Mouse (Mus musculus) heart, adult 18-20 months (tissue): ENCODE results near the gene Emc1. TPM values are rescaled to one million over a fixed set of nuclear protein-coding genes. Genes with fewer than 3 reads are reported as not detected.
"Not testable (repeated sequence)": the region's sequence is repeated elsewhere in the genome, so short reads cannot be mapped to it uniquely, and the experiment has no call there.

ENCODE experiments used
- DNase-seq, 2 experiments: peaks; one replicate each; pipeline ENCODE4 v3.0.0; 2021 to 2022; ENCODE audit warnings: mixed read lengths in 1 of 2
- total RNA-seq, 2 experiments: library from RNA; stranded (reverse); gene quantifications; 2 replicates each; pipeline ENCODE4 v1.2.3; 2021

Gene Emc1
- total RNA-seq, 2 experiments from 2014 or later: 47.8 to 52.4 TPM

DNA sequence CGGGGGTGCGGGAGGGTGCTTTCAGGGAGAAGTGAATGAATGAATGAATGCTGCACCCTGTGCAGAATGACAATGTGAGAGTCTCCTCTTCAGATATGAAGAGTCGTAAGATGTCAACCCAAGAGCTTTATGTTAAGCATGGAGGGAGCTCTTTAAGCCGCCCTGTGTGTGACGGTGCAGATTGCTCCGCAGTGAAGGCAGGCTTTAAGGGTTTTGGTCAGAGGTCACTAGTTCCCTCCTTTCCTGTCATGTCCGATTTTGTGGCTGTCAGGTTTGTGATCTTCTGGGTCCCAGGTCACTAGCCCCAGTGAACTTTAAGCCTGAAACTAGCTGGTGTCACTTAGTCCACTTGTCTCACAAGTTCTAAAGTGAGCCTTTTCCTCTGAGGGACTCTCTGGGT lies 445 bp downstream of the Emc1 start:
- no peak for DNase-seq

DNA sequence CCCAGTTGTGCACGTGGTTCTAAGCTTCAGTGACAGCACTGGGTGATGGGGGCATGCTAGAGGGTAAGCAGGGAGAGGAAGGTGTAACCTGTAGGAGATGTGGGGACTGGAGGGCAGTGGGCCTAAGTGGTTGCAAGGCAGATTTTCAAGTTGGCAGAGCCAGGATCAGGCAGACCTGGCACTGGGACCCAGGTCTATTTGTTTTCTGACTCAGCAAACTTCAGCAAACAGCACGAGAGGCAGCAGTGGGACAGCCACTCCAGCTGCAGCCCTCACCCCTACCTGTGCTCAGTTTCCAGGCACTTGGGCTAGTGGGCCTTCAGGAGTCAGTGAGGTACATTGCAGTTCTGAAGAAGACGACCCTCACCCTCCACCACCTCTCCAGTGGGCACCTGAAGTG lies 4.8 kb downstream of the Emc1 start:
- no peak for DNase-seq

DNA sequence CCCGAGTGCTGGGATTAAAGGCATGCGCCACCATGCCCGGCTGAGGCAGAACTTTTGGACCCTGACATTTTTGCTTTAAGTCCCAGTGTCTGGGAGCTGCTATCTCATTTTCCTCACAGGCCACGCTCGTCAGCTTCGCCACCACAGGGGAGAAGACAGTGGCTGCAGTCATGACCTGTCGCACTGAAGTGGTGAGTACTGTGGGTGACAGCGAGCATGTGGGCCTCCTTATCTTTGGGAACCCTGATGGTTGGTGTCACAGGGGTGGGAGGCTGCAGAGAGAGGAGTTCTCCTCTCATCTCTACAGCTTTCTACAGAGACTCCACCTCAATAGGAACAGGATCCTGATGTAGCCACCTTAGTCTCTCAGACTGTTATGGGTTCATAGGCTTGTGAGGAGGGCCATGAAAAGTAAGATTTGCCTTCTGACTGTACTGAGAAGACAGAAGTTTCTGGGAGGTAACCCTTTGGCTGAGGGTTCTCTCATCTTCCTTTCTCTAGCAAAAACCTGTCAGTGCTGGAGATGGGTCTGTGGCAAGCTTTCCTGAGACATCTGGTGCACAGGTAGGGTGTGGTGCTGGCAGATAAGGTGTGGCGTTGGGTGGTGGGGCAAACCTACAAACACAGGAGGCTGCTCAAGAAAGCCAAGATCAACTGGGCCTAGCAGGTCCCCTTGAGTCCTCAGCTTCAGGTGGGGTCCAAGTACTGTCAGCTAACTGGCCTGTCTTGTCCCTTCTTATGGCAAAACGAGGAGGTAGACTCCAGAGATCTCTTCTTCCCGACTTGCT lies 8.6 kb downstream of the Emc1 start:
- no peak for DNase-seq

DNA sequence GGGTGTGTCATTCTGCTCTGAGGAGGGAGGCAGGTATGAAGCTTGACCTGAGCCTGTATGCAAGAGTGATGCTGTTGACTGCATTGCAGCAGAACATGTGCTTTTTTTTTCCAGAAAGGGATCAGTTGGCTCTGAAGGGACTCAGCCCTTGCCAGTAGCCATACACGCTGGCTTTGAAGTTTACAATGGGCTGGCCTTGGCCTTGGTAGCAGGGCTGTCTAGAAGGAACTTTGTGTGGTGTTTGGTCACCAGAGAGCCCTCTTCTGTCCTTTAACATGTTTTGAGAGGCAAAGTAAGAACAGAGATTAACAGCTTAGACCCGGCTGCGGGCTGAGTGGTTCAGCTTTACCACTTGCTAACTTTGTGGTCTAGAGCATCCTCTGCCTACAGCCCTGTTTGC lies 14.9 kb downstream of the Emc1 start:
- no peak for DNase-seq

DNA sequence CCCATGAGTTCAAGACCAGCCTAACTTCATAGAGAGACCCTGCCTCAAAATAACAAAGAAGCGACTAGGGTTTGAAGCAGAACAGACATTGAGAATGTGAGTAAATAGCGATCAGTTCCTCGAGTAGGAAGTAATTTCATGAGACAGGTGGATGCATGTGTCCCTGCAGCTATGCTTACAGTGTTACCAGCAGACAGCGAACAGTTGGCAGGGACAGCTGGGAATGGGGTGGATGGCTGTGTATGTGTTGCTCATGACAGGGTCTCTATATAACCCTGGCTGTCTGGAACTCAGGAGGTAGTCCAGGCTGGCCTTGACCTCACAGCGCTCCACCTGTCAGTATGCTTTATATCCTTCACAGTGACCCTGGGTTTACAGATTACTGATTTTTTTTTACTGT lies 15.7 kb downstream of the Emc1 start:
- no peak for DNase-seq

DNA sequence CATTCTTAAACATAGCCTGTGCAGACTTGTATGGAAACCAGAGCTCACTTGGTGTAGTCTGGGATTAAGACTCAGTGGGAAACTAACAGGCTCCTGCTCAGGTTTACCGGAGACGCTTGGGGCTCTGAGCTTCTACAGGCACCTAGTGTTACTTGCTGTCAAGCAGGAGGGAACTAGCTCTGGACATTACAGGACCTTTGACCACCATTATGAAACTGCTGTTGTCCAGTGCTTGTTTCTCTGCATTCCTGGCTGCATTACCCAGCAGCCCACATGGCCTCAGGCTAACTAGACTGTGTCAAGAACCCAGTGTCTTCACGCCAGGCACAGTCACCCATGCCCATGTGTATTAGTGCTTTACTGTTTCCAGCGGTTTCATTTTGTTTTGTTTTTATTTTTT lies 20.7 kb downstream of the Emc1 start:
- no peak for DNase-seq

DNA sequence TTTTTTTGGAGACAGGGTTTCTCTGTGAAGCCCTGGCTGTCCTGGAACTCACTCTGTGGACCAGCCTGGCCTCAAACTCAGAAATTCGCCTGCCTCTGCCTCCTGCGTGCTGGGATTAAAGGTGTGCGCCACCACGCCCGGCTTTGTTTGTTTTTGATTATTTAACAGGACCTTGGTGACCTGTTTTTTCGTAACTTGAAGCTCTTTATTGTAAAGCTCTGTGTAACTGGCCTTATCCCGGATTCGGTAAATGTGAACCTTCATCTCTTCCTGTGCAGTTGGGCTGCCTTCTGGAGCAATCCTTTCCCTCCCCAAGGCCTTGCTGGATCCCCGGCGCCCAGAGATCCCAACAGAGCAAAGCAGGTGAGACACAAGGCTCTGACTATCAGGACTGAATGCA lies 21.1 kb downstream of the Emc1 start:
- no peak for DNase-seq

DNA sequence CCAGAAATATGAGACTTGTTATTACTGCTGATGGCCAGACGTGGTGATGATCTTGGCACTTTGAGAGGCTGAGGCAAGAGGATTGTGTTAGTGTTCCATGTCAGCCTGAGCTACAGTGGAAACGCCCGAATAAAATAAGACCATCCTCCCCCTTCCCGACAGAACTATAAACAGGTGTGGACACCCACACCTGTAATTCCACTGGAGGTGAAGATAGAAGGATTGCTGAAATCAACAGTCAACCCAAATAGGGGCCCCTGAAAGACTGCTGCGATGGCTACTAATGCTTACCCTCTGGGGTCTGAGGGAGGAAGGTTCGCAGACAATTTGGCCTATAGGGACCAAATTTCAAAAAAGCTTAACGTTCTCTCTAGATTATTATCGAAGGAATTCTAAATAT lies 27.3 kb downstream of the Emc1 start:
- peak in 1 of 2 experiments; percentile 12 for DNase-seq

DNA sequence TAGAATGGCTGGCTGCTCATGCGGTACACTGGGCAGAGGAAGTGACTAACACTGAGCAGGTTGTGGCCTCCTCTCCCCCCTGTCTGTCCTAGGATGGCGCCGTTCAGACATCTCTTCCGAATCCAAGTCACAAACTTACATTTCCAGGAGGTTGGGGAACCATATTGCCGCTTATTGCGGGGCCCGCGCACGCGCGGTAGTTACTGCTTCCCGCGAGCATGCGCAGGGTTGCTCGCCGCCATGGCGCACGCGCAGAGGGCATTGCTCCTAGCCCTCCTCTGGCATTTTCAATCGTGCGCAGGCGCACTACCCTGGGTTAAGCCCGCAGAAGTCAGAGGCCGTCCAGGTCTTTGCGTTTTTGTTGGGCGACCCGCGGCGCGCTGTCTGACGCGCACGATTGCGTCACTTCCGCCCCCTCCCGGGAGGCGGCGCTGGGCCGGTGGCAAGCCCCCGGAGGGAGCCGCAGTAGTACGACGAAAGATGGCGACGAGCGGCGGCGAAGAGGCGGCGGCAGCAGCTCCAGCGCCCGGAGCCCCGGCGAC lies 27.9 kb downstream of the Emc1 start:
- peak; percentile 100 for DNase-seq

DNA sequence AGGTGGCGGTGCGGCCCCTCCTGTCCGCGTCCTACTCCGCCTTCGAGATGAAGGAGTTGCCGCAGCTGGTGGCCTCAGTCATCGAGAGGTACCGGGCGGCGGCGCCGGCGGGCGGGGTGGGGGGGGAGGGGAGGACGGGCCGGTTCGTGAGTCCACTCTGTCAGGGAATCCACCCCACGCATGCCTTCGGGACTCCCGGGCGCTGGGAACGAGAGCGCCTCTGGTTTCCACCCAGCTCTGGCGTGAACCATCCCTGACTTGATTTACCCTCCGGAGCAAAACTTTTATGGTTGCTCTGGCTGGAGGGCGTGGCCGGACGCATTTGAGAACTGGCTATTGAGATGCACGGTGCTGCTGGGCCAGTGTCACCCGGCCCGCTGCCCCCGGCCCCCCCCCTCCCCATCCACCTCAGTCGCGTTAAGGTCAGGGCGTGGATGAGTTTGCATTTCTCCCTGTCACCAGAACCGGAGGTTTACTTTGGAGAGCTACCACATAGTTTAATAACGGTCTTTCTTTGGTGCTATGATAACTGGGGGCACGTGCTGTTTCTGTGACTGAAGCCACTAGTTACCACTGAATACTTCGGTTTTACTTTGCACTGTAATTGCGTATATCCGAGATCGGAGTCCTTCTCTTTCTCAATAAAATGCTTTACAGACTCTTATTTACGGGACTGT lies 28.5 kb downstream of the Emc1 start:
- no peak for DNase-seq

DNA sequence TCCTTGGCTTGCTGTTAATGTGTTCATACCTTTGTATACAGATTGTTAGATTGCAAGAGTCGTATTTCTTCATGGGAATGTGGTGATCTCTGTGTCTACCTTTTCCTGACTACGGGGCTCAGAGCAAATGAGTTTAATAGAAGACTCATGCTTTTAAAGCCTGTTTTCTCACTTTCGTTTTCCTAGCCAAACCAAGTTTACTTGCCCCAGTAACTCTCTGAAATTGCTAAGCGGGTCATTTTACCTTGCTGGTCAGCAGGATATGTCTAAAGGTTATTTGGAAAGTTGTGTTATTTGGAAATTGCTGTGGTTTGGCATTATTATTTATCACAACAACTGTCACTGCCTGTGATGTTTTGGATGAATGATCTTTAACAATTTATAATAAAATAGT lies 29.1 kb downstream of the Emc1 start:
- no peak for DNase-seq

DNA sequence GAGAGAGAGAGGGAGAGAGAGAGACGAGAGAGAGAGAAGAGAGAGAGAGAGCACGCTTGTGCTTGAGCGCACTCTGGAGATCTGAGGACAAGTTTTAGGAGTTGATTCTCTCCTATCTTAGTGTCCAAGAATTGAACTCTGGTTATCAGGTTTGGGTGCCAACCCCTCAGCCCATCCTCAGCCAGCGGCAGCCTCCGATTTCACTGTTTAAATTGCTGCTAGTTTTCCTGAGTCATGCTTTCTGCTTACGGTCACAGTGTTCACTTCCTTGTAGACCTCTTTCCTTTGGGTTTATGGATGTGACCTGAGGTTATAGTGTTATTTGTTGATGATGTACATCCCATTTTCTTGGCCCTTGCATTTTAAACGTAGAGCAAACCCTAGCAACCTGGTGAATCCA lies 29.8 kb downstream of the Emc1 start:
- DNase-seq: no peak

DNA sequence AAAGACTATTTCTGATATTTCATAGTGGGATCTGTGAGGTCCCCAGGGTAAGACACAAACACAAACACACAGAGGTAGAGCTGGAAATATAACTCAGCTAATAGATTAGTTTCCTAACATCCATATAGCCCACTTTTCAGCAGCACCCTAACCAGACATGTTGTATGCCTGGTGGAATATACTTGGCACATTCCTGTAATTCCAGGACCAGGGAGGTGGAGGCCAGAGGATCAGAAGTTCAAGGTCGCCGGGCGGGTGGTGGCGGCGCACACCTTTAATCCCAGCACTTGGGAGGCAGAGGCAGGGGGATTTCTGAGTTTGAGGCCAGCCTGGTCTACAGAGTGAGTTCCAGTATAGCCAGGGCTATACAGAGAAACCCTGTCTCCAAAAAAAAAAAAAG lies 33.5 kb downstream of the Emc1 start:
- not testable (repeated sequence) for DNase-seq

DNA sequence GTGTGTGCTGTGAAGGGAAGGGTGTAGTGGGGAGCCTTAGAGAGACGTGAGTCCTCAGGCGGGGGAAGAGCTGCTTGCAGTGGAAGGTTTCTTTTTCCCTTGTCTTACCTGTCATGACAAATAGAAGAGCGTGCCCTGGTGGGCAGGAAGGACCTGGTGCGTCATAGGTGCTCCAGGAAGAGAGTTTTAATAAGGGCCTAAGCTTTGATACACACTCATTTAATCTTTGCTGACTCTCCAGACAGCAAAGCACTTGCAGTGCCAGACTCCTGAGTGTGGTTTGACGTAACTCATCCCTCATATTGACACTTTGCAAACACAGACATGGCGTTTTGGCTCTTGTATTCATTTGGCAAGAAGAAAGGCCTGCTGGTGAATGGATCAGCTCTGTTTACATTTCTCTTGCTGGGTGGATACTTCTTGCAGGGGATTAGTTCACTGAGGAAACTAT lies 34.5 kb downstream of the Emc1 start:
- DNase-seq: peak; percentile 52 to 55

DNA sequence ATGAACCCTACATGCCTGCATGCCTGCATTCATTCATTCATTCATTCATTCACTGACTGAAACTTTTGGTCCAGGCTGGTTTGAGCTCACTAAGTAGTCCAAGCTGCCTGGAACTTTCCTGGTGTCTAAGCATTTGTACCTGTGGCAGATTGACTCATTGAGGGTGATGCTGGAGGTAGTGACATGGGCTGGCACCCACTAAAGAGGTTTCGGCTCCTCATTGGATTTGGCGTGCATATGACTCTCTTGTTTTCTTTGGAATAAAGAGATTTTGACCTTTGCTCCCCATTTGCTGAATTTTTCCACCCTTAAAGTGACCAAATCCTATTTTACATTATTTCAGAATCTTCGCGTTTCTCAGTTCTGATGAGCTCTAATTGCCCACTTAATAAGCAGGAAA lies 37.2 kb downstream of the Emc1 start:
- DNase-seq: no peak

DNA sequence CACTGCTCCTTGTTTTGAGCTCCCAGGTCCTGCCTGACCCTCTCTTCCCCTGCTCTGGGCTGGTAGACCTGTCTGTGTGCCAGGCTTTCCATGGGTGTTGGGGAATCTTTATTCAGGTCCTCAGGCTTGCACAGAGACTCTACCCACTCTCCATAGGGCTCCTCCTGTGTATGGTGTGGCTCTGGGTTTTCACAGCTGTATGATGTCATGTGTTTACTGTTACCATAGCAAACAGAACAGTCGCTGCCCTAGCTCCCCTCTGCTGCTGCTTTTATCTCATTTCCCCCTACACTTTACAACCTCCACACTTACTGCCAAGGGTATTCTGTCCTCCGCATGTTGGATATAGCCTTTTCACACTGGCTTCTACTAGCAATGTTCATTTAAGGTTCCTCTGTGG lies 43.0 kb downstream of the Emc1 start:
- DNase-seq: no peak

DNA sequence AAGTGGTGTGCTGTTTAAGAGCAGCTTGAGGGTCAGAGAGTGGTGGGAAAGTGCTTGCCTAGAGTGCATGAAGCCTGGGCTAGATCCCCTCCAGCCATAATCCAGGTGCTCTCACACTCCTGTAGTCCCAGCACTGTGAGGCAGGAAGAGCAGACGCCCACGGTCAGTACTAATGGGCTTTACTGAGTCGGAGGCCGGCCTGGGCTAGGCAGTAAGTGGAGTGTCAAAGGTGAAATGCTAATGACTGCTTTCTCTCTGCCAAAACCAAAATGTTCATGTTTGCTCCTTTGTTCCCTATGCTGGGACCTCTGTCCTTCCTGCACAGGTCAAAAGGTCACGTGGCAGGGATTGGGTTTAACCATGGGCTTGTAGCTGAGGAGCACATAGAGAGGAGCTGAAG lies 48.1 kb downstream of the Emc1 start:
- no peak for DNase-seq

DNA sequence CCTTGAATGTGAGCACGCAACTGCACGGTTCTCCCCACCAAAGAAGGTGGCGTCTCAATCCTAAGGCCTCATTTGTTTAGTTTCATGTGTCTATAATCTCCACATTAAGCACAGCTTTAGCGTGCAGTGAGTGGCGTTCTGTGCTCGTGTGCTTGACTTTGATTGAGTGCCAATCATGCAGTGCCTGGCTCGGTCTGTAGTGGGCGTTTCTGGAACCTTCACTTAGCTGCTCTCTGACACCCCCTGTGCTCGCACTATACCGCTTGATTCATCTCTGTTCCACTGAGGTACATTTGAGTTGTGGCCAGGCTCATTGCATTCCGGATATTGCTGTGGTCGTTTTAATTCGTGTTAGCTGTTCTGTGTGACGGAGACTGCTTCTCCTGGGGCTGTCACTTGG lies 50.8 kb downstream of the Emc1 start:
- DNase-seq: no peak

DNA sequence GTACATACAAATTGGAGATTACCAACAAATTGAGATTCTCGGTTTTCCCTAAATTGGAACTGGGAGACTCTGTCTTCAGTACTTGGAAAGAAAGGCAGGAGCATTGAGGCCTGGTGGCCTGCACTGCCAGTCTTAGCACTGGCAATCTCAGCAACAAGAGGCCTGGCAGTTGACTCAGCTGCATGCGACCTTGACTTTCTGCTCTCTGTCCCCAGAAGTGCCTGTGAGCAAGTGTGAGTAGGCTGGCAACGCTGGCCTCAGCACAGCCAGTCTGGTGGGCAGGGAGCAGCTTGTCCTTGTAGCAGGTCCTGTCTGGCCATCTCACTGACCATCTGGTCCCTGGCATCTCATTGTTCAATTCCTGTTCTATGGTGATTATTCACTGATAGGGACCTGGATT lies 59.0 kb downstream of the Emc1 start:
- DNase-seq: peak in 1 of 2 experiments; percentile 55

DNA sequence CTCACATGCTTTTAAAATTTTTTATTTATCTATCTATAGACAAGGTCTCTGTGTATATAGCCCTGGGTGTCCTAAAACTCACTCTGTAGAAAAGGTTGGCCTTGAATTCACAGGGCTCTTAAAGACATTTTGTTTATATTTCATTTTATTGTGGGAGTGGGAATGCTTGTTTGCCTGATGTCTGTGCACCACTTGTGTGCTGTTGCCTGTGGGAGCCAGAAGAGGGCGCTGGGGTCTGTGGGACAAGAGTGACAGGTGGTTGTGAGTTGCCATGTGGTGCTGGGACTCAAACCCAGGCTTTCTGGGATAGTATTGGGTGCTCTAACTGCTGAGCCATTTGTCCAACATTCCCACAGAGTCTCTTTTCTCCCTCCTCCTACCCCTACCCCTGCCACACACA lies 65.5 kb downstream of the Emc1 start:
- no peak for DNase-seq

DNA sequence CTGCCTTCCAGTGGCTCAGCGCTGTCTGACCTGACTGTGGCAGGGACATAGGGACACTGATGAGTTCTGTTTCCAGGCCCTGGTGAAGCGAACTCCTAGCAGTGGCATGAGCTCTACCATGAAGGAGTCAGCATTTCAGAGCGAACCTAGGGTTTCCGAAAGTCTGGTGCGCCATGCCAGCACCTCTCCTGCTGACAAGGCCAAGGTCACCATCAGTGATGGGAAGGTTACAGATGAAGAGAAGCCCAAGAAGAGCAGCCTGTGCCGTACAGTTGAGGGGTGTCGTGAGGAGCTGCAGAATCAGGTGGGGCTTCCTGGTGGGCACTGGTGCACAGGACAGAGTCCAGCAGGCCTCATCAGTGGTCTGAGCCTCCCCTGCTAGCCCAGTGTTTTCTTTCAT lies 69.2 kb downstream of the Emc1 start:
- DNase-seq: no peak

DNA sequence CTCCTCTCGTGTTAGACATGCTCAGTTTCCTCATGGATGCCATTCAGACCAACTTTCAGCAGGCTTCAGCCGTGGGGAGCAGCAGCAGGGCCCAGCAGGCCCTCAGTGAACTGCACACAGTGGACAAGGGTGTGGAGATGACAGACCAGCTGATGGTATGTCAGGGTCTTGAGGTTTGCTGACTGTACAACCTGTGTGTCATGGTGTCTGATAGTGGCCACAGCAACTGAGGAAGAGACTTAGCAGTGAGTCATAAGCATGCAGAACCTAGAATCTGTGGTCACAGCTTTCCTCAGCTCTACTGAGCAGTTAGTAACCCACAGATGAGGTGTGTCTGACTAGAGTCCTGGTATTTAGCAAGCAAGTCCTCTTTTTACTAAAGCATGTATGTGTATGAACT lies 70.0 kb downstream of the Emc1 start:
- DNase-seq: no peak

DNA sequence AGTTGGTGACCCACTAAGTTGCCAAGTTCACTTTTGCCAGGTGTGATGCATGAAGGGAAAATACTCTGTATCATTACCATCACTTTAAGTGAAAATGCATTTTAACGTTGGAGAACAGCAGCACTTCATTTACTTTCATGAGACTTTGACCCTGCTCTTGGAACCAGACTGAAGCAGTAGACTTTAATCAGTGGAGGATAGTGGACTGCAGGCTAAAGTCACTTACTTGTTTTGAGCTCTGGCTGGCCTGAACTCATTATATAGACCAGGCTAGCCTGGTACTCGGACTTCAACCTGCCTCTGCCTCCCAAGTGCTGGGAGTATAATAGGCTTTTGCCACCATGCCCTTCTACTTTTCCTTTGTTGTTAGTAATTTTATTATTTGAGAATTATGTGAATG lies 70.9 kb downstream of the Emc1 start:
- DNase-seq: no peak
